Mouse (Mus musculus) stomach, postnatal 0 days (tissue): Measurements from ENCODE around the gene Chp2.

Experiments
- CTCF ChIP-seq: IDR thresholded peaks from 2 replicates; pipeline ENCODE4 v1.5.1; 2016; ENCODE audit warnings: antibody characterized with exemption, low read depth, mild to moderate bottlenecking, moderate library complexity
- EP300 ChIP-seq: optimal IDR thresholded peaks from 2 replicates; pipeline ENCODE3; 2016; ENCODE audit warnings: antibody characterized with exemption

GRCm38 (mm10) chr7:122189484-122189883 is 29.8 kb upstream of the Chp2 start:
- peak; percentile 87 for TF ChIP-seq CTCF
- no peak for TF ChIP-seq EP300
